Mouse (Mus musculus) embryonic facial prominence, embryonic 13.5 days (tissue): ENCODE measurements at regions not wholly inside any gene's neighbourhood (a gene's known extent, or its start where the extent isn't known, plus 50 kb on each side); places are given as distances from the start of the nearest gene placed in this dataset.
A peak's percentile ranks its signal among the peaks of the same experiment; 100 is the strongest.

ENCODE experiments used
- ATAC-seq: fragments of 200-750 bp; cut with Nextera tagmentation; 2 replicates; pipeline ENCODE4 v1.8.0; 2017; ENCODE audit warnings: low read depth; ENCODE audit not compliant: insufficient number of reproducible peaks, insufficient read depth, low FRiP score, low TSS enrichment
- H3K27ac ChIP-seq: fragments of 300-500 bp; sonication (generic); 2 replicates; pipeline ENCODE4 v1.5.1; 2015; ENCODE audit warnings: moderate library complexity, mild to moderate bottlenecking, inconsistent platforms
- H3K27me3 ChIP-seq: fragments of 300-500 bp; sonication (generic); 2 replicates; pipeline ENCODE4 v1.6.1; 2015; ENCODE audit warnings: mild to moderate bottlenecking, inconsistent platforms
- H3K36me3 ChIP-seq: fragments of 300-500 bp; sonication (generic); 2 replicates; pipeline ENCODE4 v1.6.1; 2015; ENCODE audit warnings: mild to moderate bottlenecking, inconsistent platforms
- H3K4me1 ChIP-seq: fragments of 300-500 bp; sonication (generic); 2 replicates; pipeline ENCODE4 v1.6.1; 2015; ENCODE audit warnings: inconsistent platforms
- H3K4me2 ChIP-seq: fragments of 300-500 bp; sonication (generic); 2 replicates; pipeline ENCODE4 v1.6.1; 2015; ENCODE audit warnings: moderate library complexity, mild to moderate bottlenecking, inconsistent platforms
- H3K4me3 ChIP-seq: fragments of 300-500 bp; sonication (generic); 2 replicates; pipeline ENCODE4 v1.5.1; 2015; ENCODE audit warnings: mild to moderate bottlenecking, inconsistent platforms
- H3K9ac ChIP-seq: fragments of 300-500 bp; sonication (generic); 2 replicates; pipeline ENCODE4 v1.6.1; 2015; ENCODE audit warnings: mild to moderate bottlenecking, inconsistent platforms
- H3K9me3 ChIP-seq: fragments of 300-500 bp; sonication (generic); 2 replicates; pipeline ENCODE4 v1.6.1; 2016; ENCODE audit warnings: inconsistent platforms
- WGBS: fragments of 180-500 bp; shearing (Covaris S2); methylation state at CpG from one replicate; pipeline ENCODE4 v1.1.7; 2015; ENCODE audit warnings: mixed read lengths; 5-methylcytosine and 5-hydroxymethylcytosine counted together

GRCm38 (mm10) chr7:69770313-69770979 lies 596.1 kb downstream of the Nr2f2 start:
- H3K4me2 ChIP-seq, result no peak overlapping the region
- no peaks in the 10 kb centered on the region for H3K9me3 ChIP-seq
- no peak overlapping the region for H3K4me3 ChIP-seq
- no peaks in the 10 kb centered on the region for H3K36me3 ChIP-seq
- no peak overlapping the region for H3K27ac ChIP-seq
- H3K4me1 ChIP-seq, result no peaks in the 10 kb centered on the region
- peaks cover 2% of the 10 kb centered on the region; the same call in 1 of the 2 replicates for H3K27me3 ChIP-seq
- 62% methylated on average over 22 of the region's 22 CpGs for WGBS
- no peak overlapping the region for H3K9ac ChIP-seq
- ATAC-seq, result no peak

- WGBS, result 30% methylated on average over 4 of the region's 4 CpGs
- H3K36me3 ChIP-seq, result no peaks in the 10 kb centered on the region
Measured at GRCm38 (mm10) chr7:69766451-69766850, 600.1 kb downstream of the Nr2f2 start.

GRCm38 (mm10) chr7:69740495-69740894 lies 626.0 kb downstream of the Nr2f2 start:
- 21% methylated on average over 6 of the region's 6 CpGs for WGBS
- Histone ChIP-seq H3K4me1 (peaks cover 9% of the 10 kb centered on the region), H3K27ac (no peak overlapping the region), H3K9ac (no peak overlapping the region), H3K4me2 (peak overlapping the region; percentile 37), H3K9me3 (no peaks in the 10 kb centered on the region), H3K4me3 (no peak overlapping the region), H3K36me3 (no peaks in the 10 kb centered on the region), H3K27me3 (no peaks in the 10 kb centered on the region)
- no peak for ATAC-seq

More at GRCm38 (mm10) chr7:69766451-69766850, 600.1 kb downstream of the Nr2f2 start:
- Histone ChIP-seq H3K9me3 (no peaks in the 10 kb centered on the region), H3K4me2 (no peak overlapping the region), H3K27me3 (peaks cover 2% of the 10 kb centered on the region; the same call in 1 of the 2 replicates), H3K27ac (no peak overlapping the region), H3K9ac (no peak overlapping the region), H3K4me1 (no peaks in the 10 kb centered on the region), H3K4me3 (no peak overlapping the region)
- no peak for ATAC-seq

- Histone ChIP-seq H3K27me3 (no peaks in the 10 kb centered on the region), H3K36me3 (no peaks in the 10 kb centered on the region), H3K27ac (no peak overlapping the region), H3K4me3 (no peak overlapping the region), H3K4me1 (peaks cover 9% of the 10 kb centered on the region), H3K4me2 (no peak overlapping the region), H3K9me3 (no peaks in the 10 kb centered on the region), H3K9ac (no peak overlapping the region)
- 87% methylated on average over 7 of the region's 7 CpGs for WGBS
- no peak for ATAC-seq
Measured at GRCm38 (mm10) chr7:69738998-69739397, 627.5 kb downstream of the Nr2f2 start.

- Histone ChIP-seq H3K9me3 (no peaks in the 10 kb centered on the region), H3K9ac (no peak overlapping the region), H3K27ac (no peak overlapping the region), H3K27me3 (no peaks in the 10 kb centered on the region), H3K4me1 (no peaks in the 10 kb centered on the region), H3K4me3 (no peak overlapping the region), H3K4me2 (no peak overlapping the region), H3K36me3 (no peaks in the 10 kb centered on the region)
- no peak for ATAC-seq
- 86% methylated on average over 5 of the region's 5 CpGs for WGBS
Measured at GRCm38 (mm10) chr7:69715081-69715480, 651.5 kb downstream of the Nr2f2 start.

GRCm38 (mm10) chr7:69670211-69670610 lies 696.3 kb downstream of the Nr2f2 start:
- Histone ChIP-seq H3K27ac (no peak overlapping the region), H3K9me3 (no peaks in the 10 kb centered on the region), H3K27me3 (no peaks in the 10 kb centered on the region), H3K9ac (no peak overlapping the region), H3K4me3 (no peak overlapping the region), H3K4me1 (no peaks in the 10 kb centered on the region), H3K36me3 (no peaks in the 10 kb centered on the region), H3K4me2 (no peak overlapping the region)
- 60% methylated on average over 1 of the region's 1 CpGs for WGBS
- no peak for ATAC-seq

GRCm38 (mm10) chr7:69655583-69655982 lies 711.0 kb downstream of the Nr2f2 start:
- Histone ChIP-seq H3K4me2 (no peak overlapping the region), H3K36me3 (no peaks in the 10 kb centered on the region), H3K27me3 (no peaks in the 10 kb centered on the region), H3K4me3 (no peak overlapping the region), H3K9me3 (no peaks in the 10 kb centered on the region), H3K9ac (no peak overlapping the region), H3K27ac (no peak overlapping the region), H3K4me1 (no peaks in the 10 kb centered on the region)
- no peak for ATAC-seq
- WGBS, result 6% methylated on average over 9 of the region's 9 CpGs

GRCm38 (mm10) chr7:69645449-69645848 lies 721.1 kb downstream of the Nr2f2 start:
- no peak for ATAC-seq
- Histone ChIP-seq H3K4me1 (no peaks in the 10 kb centered on the region), H3K9ac (no peak overlapping the region), H3K27me3 (peaks cover 7% of the 10 kb centered on the region; the same call in 1 of the 2 replicates), H3K4me3 (no peak overlapping the region), H3K27ac (no peak overlapping the region), H3K9me3 (no peaks in the 10 kb centered on the region), H3K4me2 (no peak overlapping the region), H3K36me3 (no peaks in the 10 kb centered on the region)
- WGBS, result 63% methylated on average over 6 of the region's 6 CpGs

GRCm38 (mm10) chr7:69641652-69642051 lies 724.9 kb downstream of the Nr2f2 start:
- ATAC-seq, result no peak
- H3K36me3 ChIP-seq, result no peaks in the 10 kb centered on the region
- H3K27ac ChIP-seq, result no peak overlapping the region
- H3K4me3 ChIP-seq, result no peak overlapping the region
- no peaks in the 10 kb centered on the region for H3K4me1 ChIP-seq
- H3K9me3 ChIP-seq, result no peaks in the 10 kb centered on the region
- no peak overlapping the region for H3K9ac ChIP-seq
- H3K27me3 ChIP-seq, result peaks cover 7% of the 10 kb centered on the region; the same call in 1 of the 2 replicates
- WGBS, result 40% methylated on average over 9 of the region's 9 CpGs
- no peak overlapping the region for H3K4me2 ChIP-seq

- no peak overlapping the region for H3K4me3 ChIP-seq
- WGBS, result 72% methylated on average over 3 of the region's 3 CpGs
- H3K27ac ChIP-seq, result no peak overlapping the region
- H3K4me1 ChIP-seq, result no peaks in the 10 kb centered on the region
- H3K36me3 ChIP-seq, result no peaks in the 10 kb centered on the region
- H3K27me3 ChIP-seq, result no peaks in the 10 kb centered on the region
- ATAC-seq, result no peak
- H3K4me2 ChIP-seq, result no peak overlapping the region
- no peaks in the 10 kb centered on the region for H3K9me3 ChIP-seq
- no peak overlapping the region for H3K9ac ChIP-seq
Measured at GRCm38 (mm10) chr7:69599866-69600265, 766.7 kb downstream of the Nr2f2 start.

GRCm38 (mm10) chr7:69585716-69586115 lies 780.8 kb downstream of the Nr2f2 start:
- Histone ChIP-seq H3K4me1 (0 out of 2 replicates have a peak, but pooled peaks cover 7% of the 10 kb centered on the region), H3K9me3 (no peaks in the 10 kb centered on the region), H3K9ac (no peak overlapping the region), H3K36me3 (no peaks in the 10 kb centered on the region), H3K4me2 (no peak overlapping the region), H3K4me3 (no peak overlapping the region), H3K27me3 (no peaks in the 10 kb centered on the region), H3K27ac (no peak overlapping the region)
- ATAC-seq, result no peak
- 48% methylated on average over 6 of the region's 6 CpGs for WGBS

- H3K4me1 ChIP-seq, result 0 out of 2 replicates have a peak, but pooled peaks cover 7% of the 10 kb centered on the region
- H3K9ac ChIP-seq, result no peak overlapping the region
- 64% methylated on average over 4 of the region's 4 CpGs for WGBS
- no peaks in the 10 kb centered on the region for H3K27me3 ChIP-seq
- no peak overlapping the region for H3K4me2 ChIP-seq
- no peaks in the 10 kb centered on the region for H3K36me3 ChIP-seq
- H3K4me3 ChIP-seq, result no peak overlapping the region
- no peak overlapping the region for H3K27ac ChIP-seq
- ATAC-seq, result no peak
- H3K9me3 ChIP-seq, result no peaks in the 10 kb centered on the region
Measured at GRCm38 (mm10) chr7:69585131-69585530, 781.4 kb downstream of the Nr2f2 start.
